Mouse (Mus musculus): Measurements from ENCODE around the gene Adora2b. TPM values are rescaled to one million over a fixed set of nuclear protein-coding genes. Genes with fewer than 3 reads are reported as not detected.

Adora2b gene
- polyA plus RNA-seq, 1 experiment from 2014 or later = 0.99 TPM

DNA sequence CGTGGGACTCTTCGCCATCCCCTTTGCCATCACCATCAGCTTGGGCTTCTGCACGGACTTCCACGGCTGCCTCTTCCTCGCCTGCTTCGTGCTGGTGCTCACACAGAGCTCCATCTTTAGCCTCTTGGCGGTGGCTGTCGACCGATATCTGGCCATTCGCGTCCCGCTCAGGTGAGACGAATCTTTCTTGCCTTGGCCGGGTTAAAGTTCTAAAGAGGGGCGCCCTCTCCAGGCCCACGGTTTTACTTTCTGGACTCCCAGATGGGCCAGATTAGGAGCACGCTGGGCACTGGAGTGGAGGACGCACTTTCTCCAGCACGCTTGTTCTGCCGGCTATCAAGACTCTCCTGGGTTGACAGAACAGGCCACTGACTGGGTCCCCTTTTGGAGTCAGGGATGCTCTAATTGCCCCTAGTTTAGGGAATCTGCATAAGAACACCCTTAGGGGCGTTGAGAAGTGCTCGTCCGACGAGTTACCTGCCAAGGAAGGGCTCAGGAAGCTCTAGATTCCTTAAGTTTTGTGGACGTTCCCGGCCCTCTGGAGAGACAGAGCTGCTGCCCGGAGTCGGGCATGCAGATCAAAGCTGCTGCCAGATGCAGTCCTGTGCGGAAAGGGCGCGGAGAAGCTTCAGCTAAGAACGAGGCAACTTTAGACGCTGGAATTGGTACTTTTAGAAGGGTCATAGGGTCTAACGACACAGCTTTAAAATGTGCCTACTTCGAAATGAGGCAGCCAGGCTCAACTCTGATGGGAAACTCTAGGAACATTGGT is 668 bp downstream of the Adora2b start:
- DNase-seq (ENCODE audit: low spot score) = peak; percentile 64
- H3K9me3 ChIP-seq (ENCODE audit: control insufficient read depth, low read length) = no peaks in the 10 kb centered on the region
- no peaks in the 10 kb centered on the region for H3K36me3 ChIP-seq (ENCODE audit: control insufficient read depth, insufficient read depth, low read length)
- H3K4me3 ChIP-seq (ENCODE audit: low read depth, low read length) = peak overlapping the region; percentile 71
- H3K27me3 ChIP-seq (replicated peaks; ENCODE audit: control insufficient read depth, insufficient read depth, low read length) = peaks cover 29% of the 10 kb centered on the region
- ATAC-seq (replicated peaks; ENCODE audit: low FRiP score) = peak; percentile 13; the same call in 1 of the 2 replicates
- peak overlapping the region; percentile 10; the same call in 1 of the 2 replicates for H3K9ac ChIP-seq (ENCODE audit: low read depth, low read length)
- H3K4me2 ChIP-seq = peak overlapping the region; percentile 100
- H3K27ac ChIP-seq (ENCODE audit: low read depth, low read length) = no peak overlapping the region
- peaks cover 6% of the 10 kb centered on the region; the same call in 1 of the 2 replicates for H3K4me1 ChIP-seq (replicated peaks; ENCODE audit: control insufficient read depth, insufficient read depth, low read length)
- 6% methylated on average over 35 of the region's 35 CpGs for WGBS

- no peak overlapping the region for H3K9ac ChIP-seq (ENCODE audit: low read depth, low read length)
- no peak overlapping the region for H3K27ac ChIP-seq (ENCODE audit: low read depth, low read length)
- peaks cover 6% of the 10 kb centered on the region; the same call in 1 of the 2 replicates for H3K4me1 ChIP-seq (replicated peaks; ENCODE audit: control insufficient read depth, insufficient read depth, low read length)
- 46% methylated on average over 11 of the region's 11 CpGs for WGBS
- no peaks in the 10 kb centered on the region for H3K36me3 ChIP-seq (ENCODE audit: control insufficient read depth, insufficient read depth, low read length)
- DNase-seq (ENCODE audit: low spot score) = no peak
- ATAC-seq (replicated peaks; ENCODE audit: low FRiP score) = no peak
- H3K4me3 ChIP-seq (ENCODE audit: low read depth, low read length) = no peak overlapping the region
- no peaks in the 10 kb centered on the region for H3K9me3 ChIP-seq (ENCODE audit: control insufficient read depth, low read length)
- H3K27me3 ChIP-seq (replicated peaks; ENCODE audit: control insufficient read depth, insufficient read depth, low read length) = peaks cover 29% of the 10 kb centered on the region
- H3K4me2 ChIP-seq = no peak overlapping the region
These were observed 2.3 kb downstream of the Adora2b start for GRCm38 (mm10) chr11:62251047-62251446.

GRCm38 (mm10) chr11:62253380-62253779 is 4.6 kb downstream of the Adora2b start:
- 73% methylated on average over 5 of the region's 5 CpGs for WGBS
- no peaks in the 10 kb centered on the region for H3K36me3 ChIP-seq (ENCODE audit: control insufficient read depth, insufficient read depth, low read length)
- H3K4me1 ChIP-seq (replicated peaks; ENCODE audit: control insufficient read depth, insufficient read depth, low read length) = peaks cover 6% of the 10 kb centered on the region; the same call in 1 of the 2 replicates
- H3K27ac ChIP-seq (ENCODE audit: low read depth, low read length) = no peak overlapping the region
- H3K4me2 ChIP-seq = no peak overlapping the region
- DNase-seq (ENCODE audit: low spot score) (no peak), ATAC-seq (replicated peaks; ENCODE audit: low FRiP score) (no peak)
- peaks cover 25% of the 10 kb centered on the region for H3K27me3 ChIP-seq (replicated peaks; ENCODE audit: control insufficient read depth, insufficient read depth, low read length)
- no peak overlapping the region for H3K4me3 ChIP-seq (ENCODE audit: low read depth, low read length)
- no peak overlapping the region for H3K9ac ChIP-seq (ENCODE audit: low read depth, low read length)
- H3K9me3 ChIP-seq (ENCODE audit: control insufficient read depth, low read length) = no peaks in the 10 kb centered on the region

- no peaks in the 10 kb centered on the region; the same call in 1 of the 2 replicates for H3K27me3 ChIP-seq (replicated peaks; ENCODE audit: control insufficient read depth, insufficient read depth, low read length)
- no peak for DNase-seq (ENCODE audit: low spot score)
- WGBS = 40% methylated on average over 5 of the region's 5 CpGs
- ATAC-seq (replicated peaks; ENCODE audit: low FRiP score) = no peak
- no peak overlapping the region for H3K4me2 ChIP-seq
- no peaks in the 10 kb centered on the region for H3K36me3 ChIP-seq (ENCODE audit: control insufficient read depth, insufficient read depth, low read length)
- no peaks in the 10 kb centered on the region for H3K9me3 ChIP-seq (ENCODE audit: control insufficient read depth, low read length)
- no peak overlapping the region for H3K4me3 ChIP-seq (ENCODE audit: low read depth, low read length)
- H3K4me1 ChIP-seq (replicated peaks; ENCODE audit: control insufficient read depth, insufficient read depth, low read length) = no peaks in the 10 kb centered on the region
- no peak overlapping the region for H3K9ac ChIP-seq (ENCODE audit: low read depth, low read length)
- H3K27ac ChIP-seq (ENCODE audit: low read depth, low read length) = no peak overlapping the region
These were observed 10.4 kb downstream of the Adora2b start for GRCm38 (mm10) chr11:62259214-62259613.

DNA sequence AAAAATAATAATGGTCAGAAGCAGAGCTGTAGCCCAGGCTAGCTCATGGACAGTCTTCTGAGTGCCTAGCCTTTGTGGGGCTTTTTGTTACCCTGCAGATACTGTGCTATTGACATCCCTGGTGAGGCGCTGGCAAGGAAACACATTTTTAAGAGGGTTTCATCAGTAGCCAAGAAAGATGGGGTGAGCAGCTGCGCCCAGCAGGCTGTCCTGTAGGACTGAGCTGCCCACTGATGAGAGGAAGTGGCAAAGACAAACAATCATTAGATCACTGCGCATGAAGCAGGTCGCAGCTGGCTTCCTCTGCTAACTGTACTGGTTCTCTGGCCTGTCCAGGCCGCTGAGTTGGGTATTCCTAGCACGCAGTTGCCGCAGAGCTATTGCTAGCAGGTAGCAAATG is 14.8 kb downstream of the Adora2b start:
- H3K9me3 ChIP-seq (ENCODE audit: control insufficient read depth, low read length) = no peaks in the 10 kb centered on the region
- 73% methylated on average over 7 of the region's 7 CpGs for WGBS
- H3K27me3 ChIP-seq (replicated peaks; ENCODE audit: control insufficient read depth, insufficient read depth, low read length) = 0 out of 2 replicates have a peak, but pooled peaks cover 2% of the 10 kb centered on the region
- H3K4me1 ChIP-seq (replicated peaks; ENCODE audit: control insufficient read depth, insufficient read depth, low read length) = 0 out of 2 replicates have a peak, but pooled peaks cover 2% of the 10 kb centered on the region
- no peak overlapping the region for H3K4me3 ChIP-seq (ENCODE audit: low read depth, low read length)
- H3K9ac ChIP-seq (ENCODE audit: low read depth, low read length) = no peak overlapping the region
- no peak overlapping the region for H3K27ac ChIP-seq (ENCODE audit: low read depth, low read length)
- DNase-seq (ENCODE audit: low spot score) (no peak), ATAC-seq (replicated peaks; ENCODE audit: low FRiP score) (no peak)
- H3K4me2 ChIP-seq = no peak overlapping the region
- no peaks in the 10 kb centered on the region for H3K36me3 ChIP-seq (ENCODE audit: control insufficient read depth, insufficient read depth, low read length)

GRCm38 (mm10) chr11:62264018-62264417 is 15.2 kb downstream of the Adora2b start:
- Histone ChIP-seq H3K27me3 (replicated peaks; ENCODE audit: control insufficient read depth, insufficient read depth, low read length) (0 out of 2 replicates have a peak, but pooled peaks cover 2% of the 10 kb centered on the region), H3K4me2 (no peak overlapping the region), H3K4me3 (ENCODE audit: low read depth, low read length) (no peak overlapping the region), H3K9ac (ENCODE audit: low read depth, low read length) (no peak overlapping the region), H3K27ac (ENCODE audit: low read depth, low read length) (no peak overlapping the region), H3K9me3 (ENCODE audit: control insufficient read depth, low read length) (no peaks in the 10 kb centered on the region), H3K4me1 (replicated peaks; ENCODE audit: control insufficient read depth, insufficient read depth, low read length) (0 out of 2 replicates have a peak, but pooled peaks cover 4% of the 10 kb centered on the region), H3K36me3 (ENCODE audit: control insufficient read depth, insufficient read depth, low read length) (no peaks in the 10 kb centered on the region)
- WGBS = 48% methylated on average over 7 of the region's 7 CpGs
- ATAC-seq (replicated peaks; ENCODE audit: low FRiP score) (no peak), DNase-seq (ENCODE audit: low spot score) (no peak)

GRCm38 (mm10) chr11:62265642-62266041 is 16.9 kb downstream of the Adora2b start:
- ATAC-seq (replicated peaks; ENCODE audit: low FRiP score) (no peak), DNase-seq (ENCODE audit: low spot score) (no peak)
- Histone ChIP-seq H3K4me3 (ENCODE audit: low read depth, low read length) (no peak overlapping the region), H3K27me3 (replicated peaks; ENCODE audit: control insufficient read depth, insufficient read depth, low read length) (0 out of 2 replicates have a peak, but pooled peaks cover 2% of the 10 kb centered on the region), H3K36me3 (ENCODE audit: control insufficient read depth, insufficient read depth, low read length) (no peaks in the 10 kb centered on the region), H3K9me3 (ENCODE audit: control insufficient read depth, low read length) (no peaks in the 10 kb centered on the region), H3K4me1 (replicated peaks; ENCODE audit: control insufficient read depth, insufficient read depth, low read length) (0 out of 2 replicates have a peak, but pooled peaks cover 4% of the 10 kb centered on the region), H3K4me2 (no peak overlapping the region), H3K27ac (ENCODE audit: low read depth, low read length) (no peak overlapping the region), H3K9ac (ENCODE audit: low read depth, low read length) (no peak overlapping the region)
- WGBS = 76% methylated on average over 7 of the region's 7 CpGs

GRCm38 (mm10) chr11:62266466-62267214 is 17.9 kb downstream of the Adora2b start:
- Histone ChIP-seq H3K27me3 (replicated peaks; ENCODE audit: control insufficient read depth, insufficient read depth, low read length) (0 out of 2 replicates have a peak, but pooled peaks cover 2% of the 10 kb centered on the region), H3K9ac (ENCODE audit: low read depth, low read length) (no peak overlapping the region), H3K4me1 (replicated peaks; ENCODE audit: control insufficient read depth, insufficient read depth, low read length) (0 out of 2 replicates have a peak, but pooled peaks cover 4% of the 10 kb centered on the region), H3K36me3 (ENCODE audit: control insufficient read depth, insufficient read depth, low read length) (no peaks in the 10 kb centered on the region), H3K4me2 (no peak overlapping the region), H3K27ac (ENCODE audit: low read depth, low read length) (no peak overlapping the region), H3K4me3 (ENCODE audit: low read depth, low read length) (no peak overlapping the region), H3K9me3 (ENCODE audit: control insufficient read depth, low read length) (no peaks in the 10 kb centered on the region)
- WGBS = 54% methylated on average over 17 of the region's 17 CpGs
- ATAC-seq (replicated peaks; ENCODE audit: low FRiP score) (no peak), DNase-seq (ENCODE audit: low spot score) (no peak)

Data from liver, embryonic 11.5 days (tissue).